Mouse (Mus musculus): ENCODE data around the gene Cpox. TPM values are rescaled to one million over a fixed set of nuclear protein-coding genes. Genes with fewer than 3 reads are reported as not detected.

The Cpox gene
- polyA plus RNA-seq, 1 experiment from 2014 or later: 12.2 TPM

GRCm38 (mm10) chr16:58685548-58686537, 15.8 kb downstream of the Cpox start:
- H3K4me3 ChIP-seq: no peak overlapping the region
- WGBS: 83% methylated on average over 20 of the region's 20 CpGs
- no peaks in the 10 kb centered on the region for H3K27me3 ChIP-seq
- H3K9me3 ChIP-seq: no peaks in the 10 kb centered on the region
- no peaks in the 10 kb centered on the region for H3K4me1 ChIP-seq
- peaks cover 6% of the 10 kb centered on the region; the same call in 1 of the 2 replicates for H3K36me3 ChIP-seq
- no peak overlapping the region for H3K4me2 ChIP-seq (replicated peaks)
- no peak for ATAC-seq (replicated peaks)
- no peak overlapping the region for H3K9ac ChIP-seq (replicated peaks)
- no peak overlapping the region for H3K27ac ChIP-seq (replicated peaks)

- H3K9ac ChIP-seq (replicated peaks): no peak overlapping the region
- no peak overlapping the region for H3K27ac ChIP-seq (replicated peaks)
- H3K27me3 ChIP-seq: no peaks in the 10 kb centered on the region
- H3K9me3 ChIP-seq: no peaks in the 10 kb centered on the region
- WGBS: 94% methylated on average over 1 of the region's 1 CpGs
- ATAC-seq (replicated peaks): no peak
- H3K4me3 ChIP-seq: no peak overlapping the region
- H3K36me3 ChIP-seq: no peaks in the 10 kb centered on the region
- no peaks in the 10 kb centered on the region for H3K4me1 ChIP-seq
- H3K4me2 ChIP-seq (replicated peaks): no peak overlapping the region
These were observed 18.4 kb downstream of the Cpox start for GRCm38 (mm10) chr16:58688534-58688933.

GRCm38 (mm10) chr16:58689555-58690169, 19.6 kb downstream of the Cpox start:
- Histone ChIP-seq H3K4me2 (replicated peaks) (no peak overlapping the region), H3K9ac (replicated peaks) (no peak overlapping the region), H3K27me3 (no peaks in the 10 kb centered on the region), H3K36me3 (no peaks in the 10 kb centered on the region), H3K4me1 (no peaks in the 10 kb centered on the region), H3K4me3 (no peak overlapping the region), H3K9me3 (no peaks in the 10 kb centered on the region), H3K27ac (replicated peaks) (no peak overlapping the region)
- ATAC-seq (replicated peaks): no peak
- WGBS: 89% methylated on average over 5 of the region's 5 CpGs

GRCm38 (mm10) chr16:58690322-58690732, 20.2 kb downstream of the Cpox start:
- no peak for ATAC-seq (replicated peaks)
- Histone ChIP-seq H3K36me3 (no peaks in the 10 kb centered on the region), H3K9ac (replicated peaks) (no peak overlapping the region), H3K4me1 (no peaks in the 10 kb centered on the region), H3K27me3 (no peaks in the 10 kb centered on the region), H3K9me3 (no peaks in the 10 kb centered on the region), H3K4me3 (no peak overlapping the region), H3K27ac (replicated peaks) (no peak overlapping the region), H3K4me2 (replicated peaks) (no peak overlapping the region)
- WGBS: 85% methylated on average over 5 of the region's 5 CpGs

GRCm38 (mm10) chr16:58694091-58694490, 24.0 kb downstream of the Cpox start:
- 91% methylated on average over 5 of the region's 5 CpGs for WGBS
- Histone ChIP-seq H3K9ac (replicated peaks) (no peak overlapping the region), H3K27ac (replicated peaks) (no peak overlapping the region), H3K4me2 (replicated peaks) (no peak overlapping the region), H3K4me3 (no peak overlapping the region), H3K36me3 (no peaks in the 10 kb centered on the region), H3K4me1 (no peaks in the 10 kb centered on the region), H3K9me3 (no peaks in the 10 kb centered on the region), H3K27me3 (no peaks in the 10 kb centered on the region)
- no peak for ATAC-seq (replicated peaks)

- Histone ChIP-seq H3K36me3 (no peaks in the 10 kb centered on the region), H3K9ac (replicated peaks) (no peak overlapping the region), H3K4me3 (no peak overlapping the region), H3K4me1 (no peaks in the 10 kb centered on the region), H3K4me2 (replicated peaks) (no peak overlapping the region), H3K9me3 (no peaks in the 10 kb centered on the region), H3K27me3 (no peaks in the 10 kb centered on the region), H3K27ac (replicated peaks) (no peak overlapping the region)
- 88% methylated on average over 3 of the region's 3 CpGs for WGBS
- ATAC-seq (replicated peaks): no peak
These were observed 26.7 kb downstream of the Cpox start for GRCm38 (mm10) chr16:58696796-58697195.

- 89% methylated on average over 1 of the region's 1 CpGs for WGBS
- Histone ChIP-seq H3K27me3 (no peaks in the 10 kb centered on the region), H3K9me3 (no peaks in the 10 kb centered on the region), H3K27ac (replicated peaks) (no peak overlapping the region), H3K9ac (replicated peaks) (no peak overlapping the region), H3K36me3 (no peaks in the 10 kb centered on the region), H3K4me2 (replicated peaks) (no peak overlapping the region), H3K4me3 (no peak overlapping the region), H3K4me1 (no peaks in the 10 kb centered on the region)
- no peak for ATAC-seq (replicated peaks)
These were observed 27.2 kb downstream of the Cpox start for GRCm38 (mm10) chr16:58697261-58697660.

GRCm38 (mm10) chr16:58700174-58700573, 30.1 kb downstream of the Cpox start:
- Histone ChIP-seq H3K9ac (replicated peaks) (no peak overlapping the region), H3K27ac (replicated peaks) (no peak overlapping the region), H3K4me2 (replicated peaks) (no peak overlapping the region), H3K9me3 (no peaks in the 10 kb centered on the region), H3K4me1 (no peaks in the 10 kb centered on the region), H3K27me3 (no peaks in the 10 kb centered on the region), H3K36me3 (no peaks in the 10 kb centered on the region), H3K4me3 (no peak overlapping the region)
- 80% methylated on average over 6 of the region's 6 CpGs for WGBS
- no peak for ATAC-seq (replicated peaks)

GRCm38 (mm10) chr16:58700816-58701424, 30.8 kb downstream of the Cpox start:
- ATAC-seq (replicated peaks): no peak
- 86% methylated on average over 12 of the region's 12 CpGs for WGBS
- no peaks in the 10 kb centered on the region for H3K27me3 ChIP-seq

GRCm38 (mm10) chr16:58701779-58702178, 31.7 kb downstream of the Cpox start:
- Histone ChIP-seq H3K4me1 (no peaks in the 10 kb centered on the region), H3K36me3 (no peaks in the 10 kb centered on the region), H3K4me2 (replicated peaks) (no peak overlapping the region), H3K27ac (replicated peaks) (no peak overlapping the region), H3K4me3 (no peak overlapping the region), H3K27me3 (no peaks in the 10 kb centered on the region), H3K9ac (replicated peaks) (no peak overlapping the region), H3K9me3 (no peaks in the 10 kb centered on the region)
- no peak for ATAC-seq (replicated peaks)
- 72% methylated on average over 6 of the region's 6 CpGs for WGBS

More at GRCm38 (mm10) chr16:58700816-58701424, 30.8 kb downstream of the Cpox start:
- Histone ChIP-seq H3K4me3 (no peak overlapping the region), H3K36me3 (no peaks in the 10 kb centered on the region), H3K27ac (replicated peaks) (no peak overlapping the region), H3K4me2 (replicated peaks) (no peak overlapping the region), H3K4me1 (no peaks in the 10 kb centered on the region), H3K9ac (replicated peaks) (no peak overlapping the region), H3K9me3 (no peaks in the 10 kb centered on the region)

GRCm38 (mm10) chr16:58702329-58702932, 32.3 kb downstream of the Cpox start:
- Histone ChIP-seq H3K4me3 (no peak overlapping the region), H3K4me2 (replicated peaks) (no peak overlapping the region), H3K4me1 (no peaks in the 10 kb centered on the region), H3K27ac (replicated peaks) (no peak overlapping the region), H3K36me3 (no peaks in the 10 kb centered on the region), H3K27me3 (no peaks in the 10 kb centered on the region), H3K9ac (replicated peaks) (no peak overlapping the region), H3K9me3 (no peaks in the 10 kb centered on the region)
- no peak for ATAC-seq (replicated peaks)
- 86% methylated on average over 10 of the region's 10 CpGs for WGBS
